Mouse (Mus musculus): Measurements from ENCODE around the gene Stat4.

- peak; percentile 93 for TF ChIP-seq CTCF (conservative IDR thresholded peaks at IDR 0.05; ENCODE audit: insufficient read depth, insufficient read length, low read depth, low read length)
- TF ChIP-seq POLR2A (IDR thresholded peaks at IDR 0.05; ENCODE audit: low read depth, low read length): peak; percentile 65
These were observed 126.7 kb downstream of the Stat4 start for GRCm38 (mm10) chr1:52113666-52114069.
